Mouse (Mus musculus) midbrain, embryonic 15.5 days (tissue): ENCODE results near the gene Dnah14. TPM values are rescaled to one million over a fixed set of nuclear protein-coding genes. Genes with fewer than 3 reads are reported as not detected.

Experiments used
- polyA plus RNA-seq: library from polyadenylated mRNA; unstranded; fragments of >200 nt; fragmentation: Nextera tagmentation; extraction: Ambion mirVana; gene quantifications from 2 replicates; pipeline ENCODE4 v1.2.1, GENCODE M21; 2015

Gene Dnah14
- polyA plus RNA-seq, 1 experiment from 2014 or later, result 0.81 TPM

Other genes starting within 250 kb of the Dnah14 start
- 10.8 and 13.7 TPM in 2 replicates for gene Cnih3, start 223.9 kb upstream of the Dnah14 start, polyA plus RNA-seq
- gene Ccdc121, start 65.1 kb upstream of the Dnah14 start, polyA plus RNA-seq, result 0.09 TPM in 1 of 2 replicates, not detected in the other